Mouse (Mus musculus) CD4-positive helper T cell, adult 2 months (primary cell): ENCODE data around the gene Rab13.
A peak's percentile ranks its signal among the peaks of the same experiment; 100 is the strongest.

Experiments used
- DNase-seq: peaks from one replicate; pipeline ENCODE4 v3.0.0-alpha.2; 2012; ENCODE audit warnings: low read depth, missing footprints, low spot score

Rab13 gene

DNA sequence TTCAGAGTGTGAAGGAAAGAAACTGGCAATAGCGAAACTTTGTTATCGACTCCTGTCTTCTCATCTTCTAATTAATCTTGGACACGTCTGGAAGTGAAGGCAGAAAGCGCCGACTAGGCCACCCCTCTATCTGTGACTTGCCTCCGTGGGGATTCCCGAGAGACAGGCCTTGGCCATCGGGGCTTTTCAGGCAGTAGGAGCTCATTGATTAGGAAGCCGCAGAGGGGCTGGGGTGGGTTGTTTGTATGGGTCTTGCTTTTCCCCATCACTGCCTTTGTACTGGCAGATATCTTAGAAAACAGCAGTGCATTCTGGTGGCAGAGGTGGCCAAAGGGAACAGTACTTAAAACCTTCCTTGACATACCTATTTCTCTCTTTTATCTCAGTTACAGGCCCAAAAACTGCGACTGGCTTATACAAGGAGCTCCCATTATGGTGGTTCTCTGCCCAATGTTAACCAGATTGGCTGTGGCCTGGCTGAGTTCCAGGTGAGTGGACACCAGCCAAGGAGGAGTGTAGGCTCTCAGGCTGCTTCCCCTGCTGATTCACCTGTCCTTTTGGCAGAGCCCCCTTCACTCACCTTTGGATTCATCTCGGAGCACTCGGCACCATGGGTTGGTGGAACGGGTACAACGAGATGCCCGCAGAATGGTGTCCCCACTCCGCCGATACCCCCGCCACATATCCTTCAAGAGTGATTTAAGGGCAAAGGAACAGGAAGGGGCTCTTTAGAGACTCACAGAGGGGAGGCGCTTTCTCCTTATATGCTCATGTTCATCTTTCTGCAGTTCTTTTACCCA, 43.4 kb downstream of the Rab13 start:
- DNase-seq, result no peak

DNA sequence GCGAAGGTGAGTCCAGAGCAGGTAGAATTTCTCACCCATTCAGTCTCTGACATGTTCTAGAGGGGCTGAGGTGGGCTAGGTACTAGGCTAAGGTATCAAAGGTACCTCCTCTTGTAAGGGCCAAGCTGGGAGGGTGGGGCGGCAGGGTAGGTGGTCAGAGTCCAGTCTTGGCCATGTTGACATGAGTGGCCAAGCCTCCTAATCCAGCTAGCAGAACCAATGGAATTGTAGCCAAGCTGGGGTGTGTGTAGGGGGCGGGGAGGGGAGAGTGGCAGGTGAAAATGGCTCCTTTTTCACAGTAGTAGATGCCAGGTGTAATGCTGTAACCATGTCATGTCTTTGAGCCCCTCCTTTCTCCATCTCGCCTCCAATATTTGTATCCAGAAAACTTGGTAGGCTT, 45.0 kb downstream of the Rab13 start:
- DNase-seq, result no peak

DNA sequence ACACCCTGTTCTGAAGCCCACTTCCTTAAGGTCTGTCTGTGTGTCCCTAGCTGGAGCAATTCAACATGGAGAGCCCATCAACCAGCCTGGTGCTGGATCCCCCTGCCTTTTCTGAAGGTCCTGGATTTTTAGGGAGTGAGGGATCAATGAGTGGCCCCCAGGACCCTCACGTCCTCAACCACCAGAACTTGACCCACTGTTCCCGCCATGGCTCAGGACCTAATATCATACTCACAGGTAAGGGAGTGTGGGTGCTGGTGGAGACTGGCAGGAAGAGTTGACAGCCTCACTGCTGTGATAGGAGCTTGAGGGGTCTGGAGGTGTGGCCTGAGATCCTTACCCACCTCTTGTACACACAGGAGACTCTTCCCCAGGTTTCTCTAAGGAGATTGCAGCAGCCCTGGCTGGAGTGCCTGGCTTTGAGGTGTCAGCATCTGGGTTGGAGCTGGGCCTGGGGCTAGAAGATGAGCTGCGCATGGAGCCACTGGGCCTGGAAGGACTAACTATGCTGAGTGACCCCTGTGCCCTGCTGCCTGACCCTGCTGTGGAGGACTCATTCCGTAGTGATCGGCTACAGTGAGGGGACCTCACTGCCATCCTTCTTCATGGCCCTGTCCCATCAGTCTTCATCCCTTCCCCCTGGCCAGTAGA, 49.8 kb downstream of the Rab13 start:
- no peak for DNase-seq

DNA sequence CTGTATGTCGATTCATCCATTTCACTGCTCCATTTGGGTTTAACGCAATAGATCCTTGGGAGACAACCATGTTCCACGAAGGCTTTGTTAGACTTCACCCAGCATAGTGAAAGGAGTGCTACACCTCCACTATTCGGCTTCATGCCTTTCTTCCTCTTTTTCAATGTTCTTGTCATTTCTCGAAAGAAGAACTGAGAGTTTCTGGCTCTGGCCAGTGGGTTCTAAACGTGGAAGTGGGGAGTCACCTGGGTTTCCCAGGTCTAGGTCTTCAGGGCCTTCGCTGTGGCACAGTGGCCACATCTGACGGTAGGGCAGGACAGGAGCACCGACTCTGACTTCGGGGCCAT, 51.2 kb downstream of the Rab13 start:
- DNase-seq, result no peak

DNA sequence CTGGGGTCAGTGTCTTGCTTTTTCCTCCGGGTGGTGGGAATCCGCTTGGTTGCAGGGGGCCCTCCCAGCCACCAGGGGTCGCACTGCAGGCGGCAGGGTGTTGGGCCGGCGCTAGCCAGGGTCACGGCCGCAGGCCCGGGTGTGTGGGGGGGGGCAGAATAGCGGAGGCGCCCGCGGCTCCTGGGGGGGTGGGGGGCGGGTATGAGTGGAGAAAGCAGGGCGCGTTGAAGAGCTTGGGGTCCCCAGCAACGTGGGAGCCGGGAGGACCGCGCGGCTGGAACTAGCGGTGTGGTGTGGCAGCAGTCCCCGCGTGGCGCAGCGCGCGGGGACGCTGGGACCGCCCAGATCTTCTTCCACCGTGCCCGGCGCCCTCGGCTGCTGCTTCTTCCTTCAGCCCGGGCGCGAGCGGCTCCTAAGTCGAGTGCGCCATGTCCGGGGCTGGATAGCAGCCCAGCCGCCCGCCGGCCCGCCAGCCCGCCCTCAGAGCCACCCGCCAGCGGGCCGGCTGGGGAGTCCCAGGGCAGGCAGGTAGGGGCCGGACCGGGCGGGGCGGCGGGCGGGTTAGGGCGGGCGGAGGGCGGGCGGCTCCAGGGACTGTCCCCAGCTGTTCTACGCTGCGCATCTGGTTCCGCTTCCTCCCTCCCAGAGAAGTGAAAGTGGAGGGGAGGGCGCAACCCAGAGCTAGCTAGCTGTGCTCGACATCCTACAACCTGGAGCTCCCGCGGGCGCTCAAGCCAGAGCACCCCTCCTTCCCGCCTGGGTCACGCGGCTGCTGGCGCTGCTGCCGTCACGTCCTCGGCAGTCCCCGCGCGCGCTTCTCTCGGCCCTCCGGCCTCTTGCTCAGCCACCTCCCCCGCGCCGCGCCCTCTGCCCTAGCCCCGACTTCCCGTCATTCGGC, 51.8 kb downstream of the Rab13 start, which contains the start of gene Dennd4b:
Dennd4b (plus strand) TSS at position 152 of the 898 bp plus-strand sequence.
- DNase-seq, result peak; percentile 95

DNA sequence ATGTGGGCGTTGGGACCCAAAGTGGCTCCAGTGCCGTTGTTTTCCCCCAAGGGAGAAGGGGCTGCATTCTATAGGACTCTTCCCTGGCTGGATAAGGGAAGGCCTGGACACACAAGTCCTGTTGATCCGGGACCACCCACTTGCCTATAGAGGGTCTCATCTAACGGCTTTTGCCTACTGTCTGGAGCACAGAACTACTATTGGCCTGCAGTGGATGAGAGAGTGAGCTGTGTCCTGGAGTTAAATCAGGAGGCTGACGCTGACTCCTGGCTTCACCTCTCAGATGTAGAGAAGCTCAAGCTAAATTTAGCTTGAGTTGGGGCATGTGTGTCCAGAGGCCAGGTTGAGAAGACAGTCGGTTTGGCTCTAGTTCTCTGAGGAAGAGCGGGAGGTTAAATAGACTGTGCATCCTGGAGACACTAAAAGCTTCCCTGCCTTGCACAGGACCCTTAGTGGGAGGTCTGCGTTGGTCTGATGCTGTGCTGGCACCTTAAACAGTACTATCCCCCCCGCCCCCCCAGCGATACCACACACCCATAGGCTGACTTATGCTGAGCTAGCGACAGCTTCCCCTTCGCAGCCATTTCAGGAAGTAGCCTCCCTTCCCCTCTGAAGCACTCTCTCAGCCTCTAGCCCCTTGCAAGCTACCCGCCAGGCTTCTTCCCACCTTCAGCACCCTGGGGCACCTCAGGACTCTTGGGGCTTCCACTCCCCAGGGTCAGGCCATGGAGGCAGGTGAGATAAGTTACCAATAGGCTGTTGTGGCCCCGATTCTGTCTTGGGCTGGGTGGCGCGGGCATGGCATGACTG, 52.6 kb downstream of the Rab13 start:
- peak; percentile 82 for DNase-seq

DNA sequence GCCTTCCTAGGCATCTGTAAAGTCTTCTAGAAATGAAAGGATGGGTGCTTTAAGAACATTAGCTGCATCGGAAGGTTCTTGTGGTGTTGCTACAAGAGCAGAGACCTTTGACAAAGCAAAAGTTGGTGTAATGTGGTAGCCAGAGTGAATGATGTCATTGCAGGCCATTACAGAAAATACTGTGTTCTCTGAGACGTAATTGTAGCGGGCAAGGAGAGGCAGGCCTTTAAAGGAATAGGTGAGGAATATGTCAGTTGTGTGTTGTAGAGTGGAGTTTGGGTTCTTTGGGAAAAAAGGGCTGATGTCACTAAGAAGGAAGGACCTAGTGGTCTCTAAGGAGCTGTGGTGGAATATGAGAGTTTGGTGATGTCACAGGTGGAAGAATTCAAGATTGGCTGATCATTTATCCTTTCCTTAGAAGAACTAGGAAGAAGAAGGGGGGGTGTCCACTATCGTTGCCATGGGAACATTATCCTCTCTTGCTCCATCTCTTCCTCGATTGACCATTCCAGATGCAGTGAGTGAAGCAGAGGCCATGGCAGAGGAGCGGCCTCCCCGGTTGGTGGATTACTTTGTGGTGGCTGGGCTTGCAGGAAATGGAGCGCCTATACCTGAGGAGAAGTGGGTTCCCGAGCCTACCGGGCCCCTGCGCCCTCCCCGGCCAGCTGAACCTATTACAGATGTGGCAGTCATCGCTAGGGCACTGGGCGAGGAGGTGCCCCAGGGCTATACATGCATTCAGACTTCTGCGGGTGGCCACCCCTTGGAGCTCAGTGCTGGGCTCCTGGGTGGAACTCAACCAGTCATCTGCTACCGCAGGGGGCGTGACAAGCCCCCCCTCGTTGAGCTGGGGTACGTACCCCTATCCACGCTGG, 53.6 kb downstream of the Rab13 start:
- peak; percentile 55 for DNase-seq

DNA sequence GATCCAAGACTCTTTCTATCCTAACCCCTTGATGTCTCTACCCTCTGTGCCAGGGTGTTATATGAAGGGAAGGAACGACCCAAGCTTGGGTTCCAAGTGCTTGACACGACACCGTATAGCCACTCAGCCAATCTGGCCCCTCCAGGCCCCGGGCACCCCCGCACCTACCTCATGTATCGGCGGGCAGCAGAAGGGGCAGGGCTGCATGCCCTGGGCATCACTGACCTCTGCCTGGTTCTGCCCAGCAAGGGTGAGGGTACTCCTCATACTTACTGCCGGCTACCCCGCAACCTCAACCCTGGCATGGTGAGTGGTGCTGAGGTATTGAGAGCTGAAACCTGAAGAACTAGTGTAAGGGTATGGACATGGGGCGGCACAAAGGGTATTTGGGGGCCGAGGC, 54.7 kb downstream of the Rab13 start:
- DNase-seq, result no peak

DNA sequence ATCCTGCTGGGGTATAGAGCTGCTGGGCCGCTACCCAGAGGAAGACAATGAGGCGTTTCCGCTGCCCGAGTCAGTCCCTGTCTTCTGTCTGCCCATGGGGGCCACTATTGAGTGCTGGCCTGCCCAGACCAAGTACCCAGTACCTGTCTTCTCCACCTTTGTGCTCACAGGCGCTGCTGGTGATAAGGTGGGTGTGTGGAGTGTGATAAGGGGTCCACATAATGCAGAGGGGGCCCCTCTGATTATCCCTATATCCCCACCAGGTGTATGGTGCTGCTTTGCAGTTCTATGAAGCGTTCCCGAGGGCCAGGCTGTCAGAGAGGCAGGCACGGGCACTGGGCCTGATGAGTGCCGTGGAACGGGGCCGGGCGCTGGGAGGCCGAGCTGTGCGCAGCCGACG, 55.5 kb downstream of the Rab13 start:
- DNase-seq, result no peak

DNA sequence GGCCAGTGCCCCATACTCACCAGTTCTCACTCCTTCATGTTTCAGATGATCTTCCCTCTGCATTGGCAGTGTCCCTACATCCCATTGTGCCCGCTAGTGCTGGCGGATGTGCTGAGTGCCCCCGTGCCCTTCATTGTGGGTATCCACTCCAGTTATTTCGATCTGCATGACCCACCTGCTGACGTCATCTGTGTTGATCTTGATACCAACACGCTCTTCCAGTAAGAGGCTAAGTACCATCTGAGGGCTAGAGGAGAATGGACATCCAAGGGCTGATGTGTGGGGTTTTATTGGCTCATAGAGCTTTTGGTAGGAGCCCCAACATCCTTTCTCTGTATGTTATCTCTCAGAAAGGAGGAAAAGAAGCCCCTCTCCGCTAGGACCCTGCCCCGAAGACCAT, 57.3 kb downstream of the Rab13 start:
- DNase-seq, result no peak

DNA sequence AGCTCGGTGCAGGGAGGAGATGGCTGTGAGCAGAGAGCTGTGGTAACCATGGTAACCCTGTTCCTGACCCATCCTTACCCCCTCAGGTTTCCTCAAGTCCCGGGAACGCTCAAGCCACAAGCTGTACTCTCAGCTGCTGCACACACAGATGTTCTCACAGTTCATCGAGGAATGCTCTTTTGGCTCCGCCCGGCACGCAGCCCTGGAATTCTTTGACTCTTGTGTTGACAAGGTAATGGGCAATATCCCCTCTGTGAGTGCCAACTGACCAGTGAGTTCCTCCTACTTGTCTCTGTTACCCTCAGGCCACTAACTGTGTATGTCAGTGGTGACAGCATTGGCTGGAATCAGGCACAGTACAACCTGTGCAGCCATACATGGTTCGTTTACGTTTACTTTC, 58.7 kb downstream of the Rab13 start:
- DNase-seq, result no peak

DNA sequence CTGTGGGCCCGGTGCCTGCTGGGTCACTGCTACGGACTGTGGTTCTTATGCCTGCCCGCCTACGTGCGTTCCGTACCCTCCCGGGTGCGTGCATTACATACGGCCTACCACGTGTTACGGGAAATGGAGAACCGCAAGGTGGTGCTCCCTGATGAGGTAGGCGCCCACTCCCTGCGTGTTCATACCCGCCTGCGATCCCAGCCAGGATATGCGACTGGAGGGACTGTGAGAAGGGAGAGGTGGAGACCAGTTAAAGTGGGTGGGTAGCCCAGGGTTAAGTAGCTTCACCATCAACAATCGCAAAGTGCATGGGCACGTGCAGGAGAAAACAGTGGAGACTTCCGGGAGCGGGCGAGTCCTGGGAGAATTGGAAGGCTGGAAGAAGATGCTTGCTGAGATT, 60.4 kb downstream of the Rab13 start:
- DNase-seq, result no peak

DNA sequence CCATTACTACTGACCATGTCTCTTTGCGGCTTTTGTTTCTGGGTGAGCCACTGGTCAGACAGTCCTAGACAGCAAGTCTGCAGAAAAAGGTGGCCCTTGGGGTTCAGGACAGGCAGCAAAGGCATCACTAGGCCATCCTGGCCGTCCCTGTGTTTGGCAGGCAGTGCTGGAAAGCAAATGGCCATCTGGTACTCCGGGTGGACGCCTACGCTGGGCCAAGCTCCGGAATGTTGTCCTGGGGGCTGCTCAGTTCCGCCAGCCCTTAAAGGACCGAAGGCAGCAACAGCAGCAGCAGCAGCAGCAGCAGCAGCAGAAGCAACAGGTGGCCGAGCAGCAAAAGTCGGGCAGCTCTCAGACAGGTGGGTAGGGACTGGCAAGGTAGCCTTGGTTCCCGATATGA, 61.8 kb downstream of the Rab13 start:
- DNase-seq, result no peak
